Mouse (Mus musculus) induced T-regulatory cell, adult 2 months (primary cell): Measurements from ENCODE around the gene Wdfy3.
"Not testable (repeated sequence)": the region's sequence is repeated elsewhere in the genome, so short reads cannot be mapped to it uniquely, and the experiment has no call there.

Source experiments
- DNase-seq: peaks from one replicate; pipeline ENCODE4 v3.0.0-alpha.2; 2012; ENCODE audit warnings: low read depth

Wdfy3 gene

GRCm38 (mm10) chr5:101998971-101999370, 70.8 kb downstream of the Wdfy3 start:
- DNase-seq, result no peak

- DNase-seq, result no peak
Observed at GRCm38 (mm10) chr5:101996036-101996735, 73.5 kb downstream of the Wdfy3 start.

- peak; percentile 1 for DNase-seq
Observed at GRCm38 (mm10) chr5:101995451-101995995, 74.2 kb downstream of the Wdfy3 start.

GRCm38 (mm10) chr5:101993996-101994395, 75.7 kb downstream of the Wdfy3 start:
- DNase-seq, result no peak

- no peak for DNase-seq
Observed at GRCm38 (mm10) chr5:101992969-101993670, 76.6 kb downstream of the Wdfy3 start.

GRCm38 (mm10) chr5:101990298-101990845, 79.3 kb downstream of the Wdfy3 start:
- no peak for DNase-seq

- DNase-seq, result no peak
Observed at GRCm38 (mm10) chr5:101988476-101988875, 81.2 kb downstream of the Wdfy3 start.

- no peak for DNase-seq
Observed at GRCm38 (mm10) chr5:101986694-101987093, 83.0 kb downstream of the Wdfy3 start.

- no peak for DNase-seq
Observed at GRCm38 (mm10) chr5:101982239-101982638, 87.5 kb downstream of the Wdfy3 start.

- DNase-seq, result no peak
Observed at GRCm38 (mm10) chr5:101979594-101979993, 90.1 kb downstream of the Wdfy3 start.

- DNase-seq, result not testable (repeated sequence)
Observed at GRCm38 (mm10) chr5:101972594-101972993, 97.1 kb downstream of the Wdfy3 start.

GRCm38 (mm10) chr5:101968153-101968851, 101.4 kb downstream of the Wdfy3 start:
- peak; percentile 1 for DNase-seq

- DNase-seq, result no peak
Observed at GRCm38 (mm10) chr5:101967832-101968152, 101.9 kb downstream of the Wdfy3 start.

GRCm38 (mm10) chr5:101962824-101963223, 106.9 kb downstream of the Wdfy3 start:
- DNase-seq, result no peak

GRCm38 (mm10) chr5:101959369-101959768, 110.4 kb downstream of the Wdfy3 start:
- no peak for DNase-seq

- no peak for DNase-seq
Observed at GRCm38 (mm10) chr5:101958941-101959340, 110.8 kb downstream of the Wdfy3 start.

- DNase-seq, result no peak
Observed at GRCm38 (mm10) chr5:101957419-101957818, 112.3 kb downstream of the Wdfy3 start.

GRCm38 (mm10) chr5:101954393-101955340, 115.1 kb downstream of the Wdfy3 start:
- no peak for DNase-seq

- DNase-seq, result no peak
Observed at GRCm38 (mm10) chr5:101951918-101952317, 117.8 kb downstream of the Wdfy3 start.

GRCm38 (mm10) chr5:101949323-101949722, 120.4 kb downstream of the Wdfy3 start:
- no peak for DNase-seq

- DNase-seq, result no peak
Observed at GRCm38 (mm10) chr5:101948641-101949040, 121.1 kb downstream of the Wdfy3 start.
